Mouse (Mus musculus): ENCODE data around the gene Defb36. TPM values are rescaled to one million over a fixed set of nuclear protein-coding genes. Genes with fewer than 3 reads are reported as not detected.

Gene Defb36
- polyA plus RNA-seq (2015; fragmentation: Nextera tagmentation; extraction: Ambion mirVana): not detected in 2 replicates

- 84% methylated on average over 15 of the region's 15 CpGs for WGBS
- Histone ChIP-seq H3K4me2 (ENCODE audit: low read length) (no peak within 1 kb of the TSS), H3K4me1 (ENCODE audit: control insufficient read depth, insufficient read depth, low read depth, low read length) (no peaks in the 10 kb centered on the region), H3K9ac (ENCODE audit: low read depth, low read length) (no peak within 1 kb of the TSS), H3K27ac (ENCODE audit: low read depth, low read length) (no peak within 1 kb of the TSS), H3K27me3 (replicated peaks; ENCODE audit: control insufficient read depth, insufficient read depth, low read length) (no peaks in the 10 kb centered on the region), H3K9me3 (ENCODE audit: control insufficient read depth, low read length) (no peaks in the 10 kb centered on the region), H3K36me3 (ENCODE audit: control insufficient read depth, insufficient read depth, low read length) (no peaks in the 10 kb centered on the region), H3K4me3 (ENCODE audit: low read length) (no peak within 1 kb of the TSS)
- ATAC-seq: no peak
Observed at GRCm38 (mm10) chr2:152604057-152604456, at the start of gene Defb36. Gene Defb36 (plus strand): TSS chr2:152604327.

- Histone ChIP-seq H3K27ac (ENCODE audit: low read depth, low read length) (no peak overlapping the region), H3K9ac (ENCODE audit: low read depth, low read length) (no peak overlapping the region), H3K9me3 (ENCODE audit: control insufficient read depth, low read length) (no peaks in the 10 kb centered on the region), H3K27me3 (replicated peaks; ENCODE audit: control insufficient read depth, insufficient read depth, low read length) (no peaks in the 10 kb centered on the region), H3K4me1 (ENCODE audit: control insufficient read depth, insufficient read depth, low read depth, low read length) (peaks cover 5% of the 10 kb centered on the region; the same call in 1 of the 2 replicates), H3K36me3 (ENCODE audit: control insufficient read depth, insufficient read depth, low read length) (no peaks in the 10 kb centered on the region), H3K4me2 (ENCODE audit: low read length) (no peak overlapping the region), H3K4me3 (ENCODE audit: low read length) (no peak overlapping the region)
- 91% methylated on average over 7 of the region's 7 CpGs for WGBS
- no peak for ATAC-seq
Observed at GRCm38 (mm10) chr2:152556655-152557054, 47.5 kb upstream of the Defb36 start.

DNA sequence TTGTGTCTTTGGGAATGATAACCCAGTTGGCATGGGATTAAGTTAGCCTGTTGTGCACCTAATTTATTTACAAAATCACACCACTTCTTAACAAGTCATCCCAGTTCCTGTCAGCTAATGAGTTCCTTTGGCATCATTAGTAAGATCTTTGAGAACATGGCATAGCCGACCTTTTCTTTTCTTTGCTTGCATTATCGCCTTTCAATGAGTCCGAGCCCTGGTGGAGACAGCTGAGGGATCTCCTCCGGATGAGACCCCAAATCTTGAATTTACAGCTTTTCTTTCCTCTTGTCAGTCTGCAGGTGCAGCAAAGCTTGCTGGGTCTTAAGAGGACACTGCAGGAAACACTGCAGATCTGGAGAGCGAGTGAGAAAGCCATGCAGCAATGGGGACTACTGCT is 35.1 kb upstream of the Defb36 start, which contains the start of gene Gm17416:
Gm17416 (plus strand) TSS at position 301 of the 400 bp plus-strand sequence.
- no peaks in the 10 kb centered on the region for H3K36me3 ChIP-seq (ENCODE audit: control insufficient read depth, insufficient read depth, low read length)
- no peak within 1 kb of the TSS for H3K27ac ChIP-seq (ENCODE audit: low read depth, low read length)
- no peak for ATAC-seq
- 87% methylated on average over 5 of the region's 5 CpGs for WGBS
- no peak within 1 kb of the TSS for H3K4me3 ChIP-seq (ENCODE audit: low read length)
- no peaks in the 10 kb centered on the region for H3K9me3 ChIP-seq (ENCODE audit: control insufficient read depth, low read length)
- no peaks in the 10 kb centered on the region for H3K27me3 ChIP-seq (replicated peaks; ENCODE audit: control insufficient read depth, insufficient read depth, low read length)
- no peak within 1 kb of the TSS for H3K4me2 ChIP-seq (ENCODE audit: low read length)
- no peak within 1 kb of the TSS for H3K9ac ChIP-seq (ENCODE audit: low read depth, low read length)
- H3K4me1 ChIP-seq (ENCODE audit: control insufficient read depth, insufficient read depth, low read depth, low read length): no peaks in the 10 kb centered on the region

DNA sequence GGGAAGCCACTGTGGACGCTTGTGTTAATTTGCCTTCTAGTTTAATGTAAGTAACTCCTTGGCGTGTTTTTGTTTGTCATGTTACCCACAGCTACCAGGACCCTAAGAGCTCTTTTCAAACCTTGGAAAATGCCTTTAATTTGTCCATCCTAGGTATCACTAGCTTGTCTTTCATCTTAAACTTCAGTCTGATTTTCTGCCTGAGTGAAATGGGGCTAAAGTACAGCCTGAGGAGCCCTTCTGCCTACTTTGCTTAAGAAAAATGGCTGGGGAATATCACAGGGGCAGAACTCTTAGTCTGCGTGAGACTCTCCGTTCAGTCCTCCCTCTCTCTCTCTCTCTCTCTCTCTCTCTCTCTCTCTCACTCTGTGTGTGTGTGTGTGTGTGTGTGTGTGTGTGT is 34.2 kb upstream of the Defb36 start:
- Histone ChIP-seq H3K9ac (ENCODE audit: low read depth, low read length) (no peak overlapping the region), H3K4me1 (ENCODE audit: control insufficient read depth, insufficient read depth, low read depth, low read length) (no peaks in the 10 kb centered on the region), H3K36me3 (ENCODE audit: control insufficient read depth, insufficient read depth, low read length) (no peaks in the 10 kb centered on the region), H3K4me3 (ENCODE audit: low read length) (no peak overlapping the region), H3K27me3 (replicated peaks; ENCODE audit: control insufficient read depth, insufficient read depth, low read length) (no peaks in the 10 kb centered on the region), H3K9me3 (ENCODE audit: control insufficient read depth, low read length) (no peaks in the 10 kb centered on the region), H3K4me2 (ENCODE audit: low read length) (no peak overlapping the region), H3K27ac (ENCODE audit: low read depth, low read length) (no peak overlapping the region)
- WGBS: 79% methylated on average over 4 of the region's 4 CpGs
- ATAC-seq: no peak

DNA sequence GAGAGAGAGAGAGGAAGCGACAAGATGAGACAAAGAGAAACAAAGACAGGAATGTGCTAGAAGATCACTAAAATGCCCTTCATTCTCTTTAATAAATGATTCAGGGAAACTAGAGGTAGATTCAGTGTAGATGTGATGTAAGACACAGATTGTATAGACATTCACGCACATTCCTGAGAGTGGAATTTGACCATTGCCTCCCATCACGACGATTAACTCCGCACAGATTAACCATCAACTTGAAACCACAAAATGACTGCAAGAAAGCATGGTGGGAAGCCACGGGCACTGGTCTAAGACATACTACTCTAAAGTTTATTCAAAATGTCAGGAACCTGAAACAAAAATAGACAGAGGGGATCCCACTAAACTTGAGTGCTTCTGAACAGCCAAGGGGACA is 33.8 kb upstream of the Defb36 start:
- 79% methylated on average over 6 of the region's 6 CpGs for WGBS

GRCm38 (mm10) chr2:152572114-152572794 is 31.9 kb upstream of the Defb36 start, which contains the start of gene Defb21:
Gene Defb21 (plus strand): TSS chr2:152572744.
- Histone ChIP-seq H3K4me1 (ENCODE audit: control insufficient read depth, insufficient read depth, low read depth, low read length) (no peaks in the 10 kb centered on the region), H3K27ac (ENCODE audit: low read depth, low read length) (no peak within 1 kb of the TSS), H3K4me2 (ENCODE audit: low read length) (no peak within 1 kb of the TSS), H3K27me3 (replicated peaks; ENCODE audit: control insufficient read depth, insufficient read depth, low read length) (no peaks in the 10 kb centered on the region), H3K36me3 (ENCODE audit: control insufficient read depth, insufficient read depth, low read length) (no peaks in the 10 kb centered on the region), H3K4me3 (ENCODE audit: low read length) (no peak within 1 kb of the TSS), H3K9ac (ENCODE audit: low read depth, low read length) (no peak within 1 kb of the TSS), H3K9me3 (ENCODE audit: control insufficient read depth, low read length) (no peaks in the 10 kb centered on the region)
- no peak for ATAC-seq
- WGBS: 64% methylated on average over 11 of the region's 11 CpGs

More for the DNA sequence above, 33.8 kb upstream of the Defb36 start:
- no peaks in the 10 kb centered on the region for H3K27me3 ChIP-seq (replicated peaks; ENCODE audit: control insufficient read depth, insufficient read depth, low read length)
- no peak for ATAC-seq
- no peaks in the 10 kb centered on the region for H3K9me3 ChIP-seq (ENCODE audit: control insufficient read depth, low read length)
- no peaks in the 10 kb centered on the region for H3K4me1 ChIP-seq (ENCODE audit: control insufficient read depth, insufficient read depth, low read depth, low read length)
- H3K9ac ChIP-seq (ENCODE audit: low read depth, low read length): no peak overlapping the region
- no peak overlapping the region for H3K4me3 ChIP-seq (ENCODE audit: low read length)
- no peak overlapping the region for H3K27ac ChIP-seq (ENCODE audit: low read depth, low read length)
- H3K36me3 ChIP-seq (ENCODE audit: control insufficient read depth, insufficient read depth, low read length): no peaks in the 10 kb centered on the region
- H3K4me2 ChIP-seq (ENCODE audit: low read length): no peak overlapping the region

DNA sequence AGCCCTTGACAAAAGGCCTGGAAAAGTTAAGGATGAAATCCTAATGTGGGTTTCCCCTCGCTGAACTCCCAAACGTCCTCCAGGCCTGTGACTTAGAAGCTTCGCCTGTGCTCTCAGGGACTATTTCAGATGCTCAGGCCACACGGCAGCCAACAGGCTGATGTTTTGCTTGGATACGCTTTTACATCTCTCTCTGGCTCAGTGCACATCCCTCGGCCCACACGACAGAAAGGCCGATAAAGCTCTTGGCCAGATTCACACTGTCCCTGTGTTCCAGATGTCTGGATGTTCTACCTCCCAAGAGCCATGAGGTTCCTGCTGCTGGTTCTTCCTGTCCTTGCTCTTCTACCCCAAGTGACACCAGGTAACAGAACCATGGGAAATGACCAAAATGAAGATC is 30.6 kb upstream of the Defb36 start:
- Histone ChIP-seq H3K9me3 (ENCODE audit: control insufficient read depth, low read length) (no peaks in the 10 kb centered on the region), H3K27ac (ENCODE audit: low read depth, low read length) (no peak overlapping the region), H3K9ac (ENCODE audit: low read depth, low read length) (no peak overlapping the region), H3K4me1 (ENCODE audit: control insufficient read depth, insufficient read depth, low read depth, low read length) (no peaks in the 10 kb centered on the region), H3K4me3 (ENCODE audit: low read length) (no peak overlapping the region), H3K4me2 (ENCODE audit: low read length) (no peak overlapping the region), H3K27me3 (replicated peaks; ENCODE audit: control insufficient read depth, insufficient read depth, low read length) (no peaks in the 10 kb centered on the region), H3K36me3 (ENCODE audit: control insufficient read depth, insufficient read depth, low read length) (no peaks in the 10 kb centered on the region)
- WGBS: 86% methylated on average over 8 of the region's 8 CpGs
- no peak for ATAC-seq

DNA sequence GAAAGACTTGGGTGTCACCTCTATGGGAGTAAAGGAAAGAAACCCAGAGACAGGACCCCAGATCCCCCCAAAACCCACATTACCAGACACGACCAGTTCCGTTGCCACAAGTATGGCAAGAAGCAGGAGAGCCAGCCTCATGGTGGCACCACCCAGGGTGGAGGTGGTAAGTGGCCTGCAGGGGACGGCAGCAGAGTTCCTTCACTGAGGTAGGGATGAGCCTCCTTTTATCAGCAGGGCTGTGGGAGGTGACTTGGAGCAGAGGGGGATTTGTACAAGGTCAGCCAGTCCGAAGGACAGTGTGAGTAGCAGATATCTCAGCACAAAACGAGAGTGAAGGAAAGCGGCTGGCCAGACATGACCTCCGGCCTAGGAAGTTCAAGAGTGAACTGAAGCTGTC is 24.0 kb upstream of the Defb36 start, which contains the start of gene Defb19:
Defb19 (minus strand) TSS at position 206 of the 400 bp plus-strand sequence.
- Histone ChIP-seq H3K4me2 (ENCODE audit: low read length) (no peak within 1 kb of the TSS), H3K27ac (ENCODE audit: low read depth, low read length) (no peak within 1 kb of the TSS), H3K9me3 (ENCODE audit: control insufficient read depth, low read length) (no peaks in the 10 kb centered on the region), H3K4me1 (ENCODE audit: control insufficient read depth, insufficient read depth, low read depth, low read length) (no peaks in the 10 kb centered on the region), H3K36me3 (ENCODE audit: control insufficient read depth, insufficient read depth, low read length) (no peaks in the 10 kb centered on the region), H3K27me3 (replicated peaks; ENCODE audit: control insufficient read depth, insufficient read depth, low read length) (no peaks in the 10 kb centered on the region), H3K9ac (ENCODE audit: low read depth, low read length) (no peak within 1 kb of the TSS), H3K4me3 (ENCODE audit: low read length) (no peak within 1 kb of the TSS)
- WGBS: 74% methylated on average over 7 of the region's 7 CpGs
- ATAC-seq: no peak

GRCm38 (mm10) chr2:152580612-152581011 is 23.5 kb upstream of the Defb36 start:
- Histone ChIP-seq H3K4me1 (ENCODE audit: control insufficient read depth, insufficient read depth, low read depth, low read length) (no peaks in the 10 kb centered on the region), H3K36me3 (ENCODE audit: control insufficient read depth, insufficient read depth, low read length) (no peaks in the 10 kb centered on the region), H3K4me2 (ENCODE audit: low read length) (no peak overlapping the region), H3K27ac (ENCODE audit: low read depth, low read length) (no peak overlapping the region), H3K9ac (ENCODE audit: low read depth, low read length) (no peak overlapping the region), H3K4me3 (ENCODE audit: low read length) (no peak overlapping the region), H3K9me3 (ENCODE audit: control insufficient read depth, low read length) (no peaks in the 10 kb centered on the region), H3K27me3 (replicated peaks; ENCODE audit: control insufficient read depth, insufficient read depth, low read length) (no peaks in the 10 kb centered on the region)
- ATAC-seq: no peak
- 91% methylated on average over 11 of the region's 11 CpGs for WGBS
